Mouse (Mus musculus) adrenal gland (tissue): ENCODE data around the gene Arl5b.

Experiments used
- intact Hi-C: fragments of 180-260 bp; cut with DNase I; formaldehyde crosslinking; loops from one replicate; pipeline ENCODE4 v1.15.1; 2025
- long read RNA-seq, 2 experiments: library from polyadenylated mRNA; unstranded; transcript quantifications; one replicate each; pipeline ENCODE4 v2.0.0; 2020; ENCODE audit warnings: borderline replicate concordance in 1 of 2; ENCODE audit not compliant: insufficient replicate concordance in 1 of 2

Gene Arl5b
- long read RNA-seq, experiment 1, result 0 reads
- long read RNA-seq, experiment 2, result 0 reads

- intact Hi-C loops, result no loop called here
These were observed at the start of gene Arl5b for GRCm38 (mm10) chr2:15049117-15049873. TSS of gene Arl5b (plus strand) at chr2:15049395.

DNA sequence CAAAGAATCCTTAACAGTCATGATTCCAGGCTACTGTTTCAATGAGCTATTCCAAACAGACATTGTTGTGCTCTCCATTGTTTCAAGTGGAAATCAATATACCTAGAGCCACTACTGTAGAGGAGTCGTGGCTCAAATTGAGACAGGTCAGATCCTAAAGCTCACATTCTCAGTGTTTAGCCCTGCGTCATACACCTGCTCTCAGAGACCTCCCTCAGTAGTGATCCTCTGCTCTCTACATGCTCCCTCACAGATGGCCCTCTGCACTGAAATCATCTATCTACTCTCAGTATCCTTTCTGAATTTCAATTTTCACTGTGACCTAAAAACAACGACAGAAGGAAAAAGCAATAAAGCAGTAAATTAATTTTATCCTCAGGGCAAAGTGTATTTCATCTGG, 41.7 kb upstream of the Arl5b start:
- intact Hi-C loops, result no loop called here

- intact Hi-C loops, result no loop called here
These were observed 41.1 kb upstream of the Arl5b start for GRCm38 (mm10) chr2:15008072-15008471.

DNA sequence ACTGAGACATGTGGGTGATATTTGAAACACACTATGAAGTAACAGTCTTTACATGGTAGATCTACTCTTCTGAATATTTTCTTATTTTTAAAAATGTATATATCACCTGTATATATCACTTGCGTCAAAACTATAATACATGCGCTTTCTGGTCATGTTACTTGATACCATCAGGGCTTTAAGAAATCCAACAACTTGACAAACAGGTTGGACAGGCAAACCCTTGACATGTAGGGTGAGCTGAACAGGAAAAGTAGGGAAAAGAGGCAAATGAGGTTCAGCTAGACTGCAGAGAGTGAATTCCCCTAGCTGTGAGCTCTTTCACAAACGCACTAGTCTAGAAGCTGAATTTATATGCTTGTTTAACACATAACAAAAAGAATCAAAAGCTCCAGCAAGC, 22.4 kb upstream of the Arl5b start:
- intact Hi-C loops, result no loop called here

DNA sequence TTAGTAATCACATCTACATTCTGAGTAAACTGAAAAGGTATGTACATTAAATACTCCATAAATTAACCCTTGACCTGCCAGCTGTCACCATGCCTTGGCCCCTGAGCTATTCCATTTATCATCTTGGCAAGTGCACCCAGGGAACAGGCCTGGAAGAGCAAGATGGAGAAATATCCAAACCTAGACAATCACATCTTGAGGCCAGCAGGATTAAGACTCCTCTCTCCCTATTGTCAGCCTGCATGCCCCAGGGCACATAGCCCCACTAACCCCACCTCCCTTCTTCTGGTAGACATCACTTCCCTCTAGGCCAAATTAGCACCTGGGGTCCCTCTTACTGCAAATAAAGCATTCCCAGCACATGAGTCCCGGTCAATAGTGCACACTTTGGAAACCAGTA, 21.4 kb upstream of the Arl5b start:
- intact Hi-C loops, result no loop called here

DNA sequence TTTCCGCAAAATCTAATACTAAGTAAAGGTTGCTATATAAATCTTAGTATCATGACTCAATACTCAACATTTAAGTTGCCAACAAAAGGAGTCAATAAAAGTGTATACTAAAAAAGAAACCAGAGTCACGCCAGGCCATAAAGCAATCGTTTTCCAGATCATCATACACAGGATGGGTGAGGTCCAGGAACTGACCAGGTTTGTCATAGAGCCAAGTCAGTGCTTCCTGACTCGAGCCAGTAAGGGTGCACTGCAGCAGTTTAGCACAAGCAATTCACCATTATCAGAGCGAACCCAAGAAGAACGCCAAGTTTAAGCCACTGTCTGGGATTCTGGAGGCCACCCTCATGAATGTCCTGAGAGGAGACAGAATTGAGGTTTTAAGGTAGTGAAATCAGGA, 10.5 kb upstream of the Arl5b start:
- intact Hi-C loops, result no loop called here

- intact Hi-C loops, result no loop called here
These were observed 8.9 kb upstream of the Arl5b start for GRCm38 (mm10) chr2:15040326-15040725.

GRCm38 (mm10) chr2:15054496-15054895, 5.3 kb downstream of the Arl5b start:
- intact Hi-C loops, result no loop called here

- intact Hi-C loops, result no loop called here
These were observed 5.9 kb downstream of the Arl5b start, which contains the start of gene Nsun6 for GRCm38 (mm10) chr2:15054945-15055637. TSS of gene Nsun6 (minus strand) at chr2:15055069.

DNA sequence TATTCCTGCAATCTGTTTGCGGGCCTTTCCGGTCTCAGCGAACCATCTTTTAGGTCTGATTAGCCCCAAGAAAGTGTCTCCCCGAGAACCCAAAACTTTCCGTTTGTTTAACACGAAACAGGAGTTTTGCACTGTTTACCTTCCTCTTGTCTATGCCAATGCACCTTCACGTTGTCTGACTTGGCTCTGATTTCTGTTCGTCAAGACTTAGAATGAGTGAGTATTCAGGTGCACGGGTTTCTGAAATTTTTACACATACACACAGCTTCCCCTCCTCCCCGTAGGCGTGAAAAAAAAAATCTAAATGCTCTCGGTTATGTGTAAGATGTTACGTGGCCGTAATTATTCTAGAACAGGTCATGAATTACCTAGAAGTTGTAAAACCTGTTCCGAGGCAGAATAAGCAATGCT, 6.6 kb downstream of the Arl5b start:
- intact Hi-C loops, result no loop called here

DNA sequence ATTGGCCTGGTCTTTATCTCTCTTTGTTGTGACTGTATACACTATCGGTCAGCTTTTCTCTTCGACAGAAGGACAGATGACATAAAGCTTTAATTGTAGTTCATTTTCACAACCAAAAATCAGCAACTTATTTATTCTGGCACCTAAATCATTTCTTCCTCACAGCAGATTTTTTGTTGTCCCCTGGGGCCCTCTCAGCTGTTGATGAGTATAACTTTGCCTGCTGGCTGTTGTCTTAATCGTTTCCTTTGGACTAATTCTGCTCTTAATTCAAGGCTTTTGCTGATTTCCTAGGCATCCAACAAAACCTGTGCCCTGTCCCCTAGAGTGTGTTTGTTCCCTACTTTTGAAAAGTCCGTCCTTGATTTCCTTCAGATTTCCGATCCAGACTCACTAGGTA, 9.0 kb downstream of the Arl5b start:
- intact Hi-C loops, result no loop called here

DNA sequence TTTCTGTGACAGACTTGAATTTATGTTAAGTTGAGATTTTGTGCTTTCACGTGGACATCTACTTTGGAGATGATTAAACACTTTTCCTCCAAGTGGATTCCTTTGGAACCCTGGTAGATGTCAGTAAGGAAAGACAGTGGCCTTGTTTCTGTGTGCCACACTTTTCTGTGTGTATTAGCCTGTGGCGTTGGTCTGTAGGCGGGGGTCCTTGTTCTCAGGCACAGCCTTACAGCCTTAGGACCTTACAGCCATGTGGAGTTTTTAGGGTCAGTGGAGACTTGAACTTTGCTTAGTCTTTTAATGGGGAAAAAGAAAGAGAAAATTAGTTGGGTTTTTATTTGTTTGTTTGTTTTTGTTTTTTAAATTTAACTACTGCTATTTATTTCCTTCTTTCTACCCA, 11.7 kb downstream of the Arl5b start:
- intact Hi-C loops, result no loop called here

DNA sequence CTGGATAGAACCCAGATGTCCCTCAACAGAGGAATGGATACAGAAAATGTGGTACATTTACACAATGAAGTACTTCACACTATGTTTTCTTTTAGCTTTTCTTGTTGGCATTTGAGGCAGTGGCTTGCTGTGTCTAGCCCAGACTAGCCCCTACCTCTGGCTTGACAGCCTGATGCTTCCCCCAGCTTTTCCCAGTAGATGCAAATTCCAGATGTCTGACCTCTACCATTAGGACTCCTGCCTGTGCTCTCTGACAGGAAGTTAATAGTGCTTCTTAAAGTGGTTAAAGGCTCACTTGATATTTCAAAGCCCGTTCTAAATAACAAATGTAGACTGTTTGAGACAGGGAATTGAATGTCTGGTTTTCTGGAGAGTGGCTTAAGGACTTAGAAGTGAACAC, 14.6 kb downstream of the Arl5b start:
- intact Hi-C loops, result no loop called here

- intact Hi-C loops, result no loop called here
These were observed 15.4 kb downstream of the Arl5b start for GRCm38 (mm10) chr2:15064380-15065269.

- intact Hi-C loops, result no loop called here
These were observed 16.3 kb downstream of the Arl5b start for GRCm38 (mm10) chr2:15065447-15065846.

- intact Hi-C loops, result no loop called here
These were observed 17.9 kb downstream of the Arl5b start for GRCm38 (mm10) chr2:15067091-15067490.

DNA sequence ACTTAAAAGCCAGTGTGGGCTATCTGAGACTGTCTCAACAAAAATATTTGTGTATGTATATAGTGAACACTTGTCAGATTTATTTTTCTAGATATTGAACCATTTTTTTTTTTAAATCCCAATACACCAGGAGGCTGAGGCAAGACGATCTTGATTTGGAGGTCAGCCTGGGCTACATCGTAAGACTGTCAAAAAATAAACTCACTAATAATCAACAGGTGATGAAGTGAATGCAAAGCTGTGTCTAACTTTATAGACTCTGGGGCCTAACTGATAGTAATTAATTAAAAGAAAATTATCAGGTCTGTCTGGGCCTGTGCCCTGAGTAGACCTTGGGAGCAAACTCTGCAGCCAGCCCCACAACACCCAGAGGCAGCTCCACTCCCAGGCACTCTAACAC, 34.5 kb downstream of the Arl5b start:
- intact Hi-C loops, result no loop called here

GRCm38 (mm10) chr2:15087308-15087707, 38.1 kb downstream of the Arl5b start:
- intact Hi-C loops, result no loop called here

- intact Hi-C loops, result loop anchor here (5.0 kb wide), 2 partner anchors 1216 to 1816 kb away; no protein-coding TSS in a partner anchor
These were observed 47.4 kb downstream of the Arl5b start for GRCm38 (mm10) chr2:15096514-15097090.

DNA sequence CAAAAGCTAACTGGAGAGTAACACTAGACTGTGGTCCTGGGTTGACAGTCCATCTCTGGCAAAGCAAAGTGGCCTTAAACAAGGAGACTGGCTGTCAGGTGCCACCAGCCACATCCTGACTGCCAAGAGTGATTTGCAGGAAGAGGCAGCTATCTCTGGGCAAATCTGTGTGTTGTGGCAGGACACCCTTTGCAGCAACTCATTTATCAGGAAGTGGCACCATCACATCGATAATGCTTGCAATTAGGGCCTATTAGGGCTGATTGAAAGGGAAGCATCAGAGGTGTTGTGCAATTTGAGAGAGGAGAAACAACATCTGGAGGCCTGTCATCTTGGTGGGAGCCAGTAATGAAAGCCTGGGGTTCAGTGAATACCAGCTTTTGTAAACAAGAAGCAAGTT, 55.2 kb downstream of the Arl5b start:
- intact Hi-C loops, result no loop called here

GRCm38 (mm10) chr2:15111290-15111689, 62.1 kb downstream of the Arl5b start:
- intact Hi-C loops, result no loop called here
